Mouse (Mus musculus) erythroblast, embryonic 14.5 days (primary cell): ENCODE results near the gene Npas4. TPM values are rescaled to one million over a fixed set of nuclear protein-coding genes. Genes with fewer than 3 reads are reported as not detected.
A peak's percentile ranks its signal among the peaks of the same experiment; 100 is the strongest.
"Not testable (repeated sequence)": the region's sequence is repeated elsewhere in the genome, so short reads cannot be mapped to it uniquely, and the experiment has no call there.

Experiments used
- H3K27me3 ChIP-seq: 2 replicates; pipeline ENCODE4 v1.6.1; 2012; ENCODE audit warnings: inconsistent platforms; ENCODE audit not compliant: control insufficient read depth
- H3K36me3 ChIP-seq: 2 replicates; pipeline ENCODE4 v1.6.1; 2012; ENCODE audit warnings: mild to moderate bottlenecking, inconsistent platforms; ENCODE audit not compliant: control insufficient read depth
- H3K4me1 ChIP-seq: 2 replicates; pipeline ENCODE4 v1.6.1; 2012; ENCODE audit warnings: inconsistent platforms; ENCODE audit not compliant: control insufficient read depth
- H3K4me3 ChIP-seq: replicated peaks from 2 replicates; pipeline ENCODE3; 2012; ENCODE audit warnings: moderate library complexity, mild to moderate bottlenecking, inconsistent platforms
- H3K9me3 ChIP-seq: 2 replicates; pipeline ENCODE4 v1.6.1; 2012; ENCODE audit warnings: low read length, inconsistent platforms, mixed read lengths; ENCODE audit not compliant: control insufficient read depth
- GATA1 ChIP-seq: IDR thresholded peaks from 2 replicates; pipeline ENCODE4 v1.6.1; 2012; ENCODE audit warnings: low read length, inconsistent platforms, mixed read lengths
- TAL1 ChIP-seq: IDR thresholded peaks from 3 replicates; pipeline ENCODE4 v1.6.1; 2012; ENCODE audit warnings: low read length, inconsistent platforms, mixed read lengths
- polyA plus RNA-seq: library from polyadenylated mRNA; stranded (reverse); fragments of >175 nt; gene quantifications from 2 replicates; pipeline ENCODE4 v1.2.3, GENCODE M21; 2012

Gene Npas4
- polyA plus RNA-seq, 1 experiment, result not detected

GRCm38 (mm10) chr19:4968236-4968635 lies 21.9 kb downstream of the Npas4 start:
- TF ChIP-seq GATA1 (no peak), TAL1 (no peak)
- no peaks in the 10 kb centered on the region for H3K9me3 ChIP-seq
- H3K4me3 ChIP-seq, result no peak overlapping the region
- peaks cover 8% of the 10 kb centered on the region for H3K4me1 ChIP-seq
- peaks cover 29% of the 10 kb centered on the region for H3K36me3 ChIP-seq
- no peaks in the 10 kb centered on the region for H3K27me3 ChIP-seq

GRCm38 (mm10) chr19:4961928-4962601 lies 28.1 kb downstream of the Npas4 start, which contains the start of gene Mrpl11:
Gene Mrpl11, plus strand, starts transcription at chr19:4962147.
- Histone ChIP-seq H3K4me3 (peak within 1 kb of the TSS; percentile 96), H3K36me3 (peaks cover 27% of the 10 kb centered on the region), H3K27me3 (no peaks in the 10 kb centered on the region), H3K9me3 (no peaks in the 10 kb centered on the region), H3K4me1 (peaks cover 24% of the 10 kb centered on the region)
- 0 out of 3 replicates have a peak, but pooled peaks have one; percentile 33 for TF ChIP-seq TAL1
- peak; percentile 63; the same call in 1 of the 2 replicates for TF ChIP-seq GATA1

- H3K9me3 ChIP-seq, H3K4me1 ChIP-seq, H3K4me3 ChIP-seq, H3K36me3 ChIP-seq: not testable (repeated sequence)
- peaks cover 32% of the 10 kb centered on the region for H3K27me3 ChIP-seq
These were observed 41.5 kb downstream of the Npas4 start for GRCm38 (mm10) chr19:4948641-4949040.

- Histone ChIP-seq H3K4me3 (no peak overlapping the region), H3K4me1 (peaks cover 14% of the 10 kb centered on the region), H3K9me3 (no peaks in the 10 kb centered on the region), H3K27me3 (peaks cover 62% of the 10 kb centered on the region), H3K36me3 (no peaks in the 10 kb centered on the region)
- TF ChIP-seq GATA1 (no peak), TAL1 (no peak)
These were observed 44.6 kb downstream of the Npas4 start for GRCm38 (mm10) chr19:4945540-4945939.

GRCm38 (mm10) chr19:4943253-4943588 lies 46.9 kb downstream of the Npas4 start:
- peak overlapping the region; percentile 54 for H3K4me3 ChIP-seq
- H3K27me3 ChIP-seq, result peaks cover 69% of the 10 kb centered on the region
- no peaks in the 10 kb centered on the region for H3K9me3 ChIP-seq
- H3K4me1 ChIP-seq, result peaks cover 14% of the 10 kb centered on the region
- no peaks in the 10 kb centered on the region for H3K36me3 ChIP-seq
- TF ChIP-seq GATA1, result no peak
- TF ChIP-seq TAL1, result no peak

- Histone ChIP-seq H3K4me3 (peak within 1 kb of the TSS; percentile 54), H3K36me3 (no peaks in the 10 kb centered on the region), H3K4me1 (peaks cover 14% of the 10 kb centered on the region), H3K27me3 (peaks cover 67% of the 10 kb centered on the region), H3K9me3 (no peaks in the 10 kb centered on the region)
- no peak for TF ChIP-seq TAL1
- no peak for TF ChIP-seq GATA1
These were observed 47.4 kb downstream of the Npas4 start, which contains the start of gene Peli3 for GRCm38 (mm10) chr19:4942551-4943252. Gene Peli3, minus strand, starts transcription at chr19:4943127.

- H3K4me1 ChIP-seq, result peaks cover 7% of the 10 kb centered on the region
- peaks cover 27% of the 10 kb centered on the region for H3K27me3 ChIP-seq
- H3K9me3 ChIP-seq, result no peaks in the 10 kb centered on the region
- H3K36me3 ChIP-seq, result no peaks in the 10 kb centered on the region
- H3K4me3 ChIP-seq, result no peak overlapping the region
- no peak for TF ChIP-seq TAL1
- TF ChIP-seq GATA1, result no peak
These were observed 52.4 kb downstream of the Npas4 start for GRCm38 (mm10) chr19:4937444-4938310.

GRCm38 (mm10) chr19:4936896-4937295 lies 53.2 kb downstream of the Npas4 start:
- Histone ChIP-seq H3K27me3 (peaks cover 22% of the 10 kb centered on the region), H3K36me3 (no peaks in the 10 kb centered on the region), H3K4me1 (no peaks in the 10 kb centered on the region), H3K9me3 (no peaks in the 10 kb centered on the region), H3K4me3 (no peak overlapping the region)
- TF ChIP-seq GATA1, result no peak
- TF ChIP-seq TAL1, result no peak

Other genes with a start within 250 kb of the Npas4 start
- 0.32 and 0.47 TPM in 2 replicates for gene Rbm4b, start 233.8 kb downstream of the Npas4 start, polyA plus RNA-seq
- 1.1 and 1.6 TPM in 2 replicates for gene Rbm4, start 196.4 kb downstream of the Npas4 start, polyA plus RNA-seq
- 0.19 and 0.62 TPM in 2 replicates for gene Gm21992, start 178.7 kb downstream of the Npas4 start, polyA plus RNA-seq
- gene Rbm14, start 178.7 kb downstream of the Npas4 start, polyA plus RNA-seq, result 3.8 and 5.1 TPM in 2 replicates
- gene Ccs, start 151.0 kb downstream of the Npas4 start, polyA plus RNA-seq, result 19.1 and 28.1 TPM in 2 replicates
- 0.01 TPM in 1 of 2 replicates, not detected in the other for gene Ccdc87, start 150.9 kb downstream of the Npas4 start, polyA plus RNA-seq
- 12.0 and 15.6 TPM in 2 replicates for gene Ctsf, start 135.2 kb downstream of the Npas4 start, polyA plus RNA-seq
- gene Actn3, start 112.4 kb downstream of the Npas4 start, polyA plus RNA-seq, result 0.07 and 0.20 TPM in 2 replicates
- 1.1 and 1.2 TPM in 2 replicates for gene Zdhhc24, start 111.6 kb downstream of the Npas4 start, polyA plus RNA-seq
- gene Bbs1, start 83.7 kb downstream of the Npas4 start, polyA plus RNA-seq, result 0.33 and 0.50 TPM in 2 replicates
- gene Dpp3, start 62.0 kb downstream of the Npas4 start, polyA plus RNA-seq, result 4.8 and 6.0 TPM in 2 replicates
- not detected in 2 replicates for gene Peli3, start 47.2 kb downstream of the Npas4 start, polyA plus RNA-seq
- gene Mrpl11, start 28.2 kb downstream of the Npas4 start, polyA plus RNA-seq, result 5.3 and 5.9 TPM in 2 replicates
- 0.02 and 0.03 TPM in 2 replicates for gene Slc29a2, start 33.5 kb upstream of the Npas4 start, polyA plus RNA-seq
- 0.09 and 0.15 TPM in 2 replicates for gene B4gat1, start 48.5 kb upstream of the Npas4 start, polyA plus RNA-seq
- gene AC124502.3, start 48.6 kb upstream of the Npas4 start, polyA plus RNA-seq, result 0.03 and 0.04 TPM in 2 replicates
- gene Brms1, start 51.0 kb upstream of the Npas4 start, polyA plus RNA-seq, result 4.1 and 7.0 TPM in 2 replicates
- gene Rin1, start 60.2 kb upstream of the Npas4 start, polyA plus RNA-seq, result 0.03 and 0.13 TPM in 2 replicates
- gene Cd248, start 77.8 kb upstream of the Npas4 start, polyA plus RNA-seq, result 0.06 and 0.11 TPM in 2 replicates
- 0.02 TPM in 1 of 2 replicates, not detected in the other for gene Tmem151a, start 95.2 kb upstream of the Npas4 start, polyA plus RNA-seq
- gene Yif1a, start 98.2 kb upstream of the Npas4 start, polyA plus RNA-seq, result 0.79 and 0.94 TPM in 2 replicates
- gene Cnih2, start 108.2 kb upstream of the Npas4 start, polyA plus RNA-seq, result 0.12 and 0.17 TPM in 2 replicates
- 16.9 and 17.0 TPM in 2 replicates for gene Rab1b, start 116.8 kb upstream of the Npas4 start, polyA plus RNA-seq
- 0.52 and 1.2 TPM in 2 replicates for gene Klc2, start 128.2 kb upstream of the Npas4 start, polyA plus RNA-seq